Mouse (Mus musculus): ENCODE measurements around the gene Slc1a4.

- TF ChIP-seq CTCF (IDR thresholded peaks at IDR 0.05; ENCODE audit: low read depth, low read length) (no peak), POLR2A (IDR thresholded peaks at IDR 0.05; ENCODE audit: borderline replicate concordance, low read depth, low read length) (no peak)
These were observed 18.9 kb downstream of the Slc1a4 start for GRCm38 (mm10) chr11:20313576-20313975.

Measured in bone marrow macrophage, adult 2 months (primary cell).